Mouse (Mus musculus): ENCODE measurements around the gene Dnajc4. TPM values are rescaled to one million over a fixed set of nuclear protein-coding genes. Genes with fewer than 3 reads are reported as not detected.

Dnajc4 gene
- polyA plus RNA-seq, 1 experiment from 2014 or later = 22.9 TPM

GRCm38 (mm10) chr19:6954046-6954445, 38.3 kb downstream of the Dnajc4 start:
- no peaks in the 10 kb centered on the region for H3K9me3 ChIP-seq (replicated peaks; ENCODE audit: control insufficient read depth, low read length, poor library complexity, severe bottlenecking)
- no peak overlapping the region for H3K27ac ChIP-seq (ENCODE audit: low read length)
- 53% methylated on average over 9 of the region's 9 CpGs for WGBS
- H3K27me3 ChIP-seq (ENCODE audit: control insufficient read depth, insufficient read depth, low read depth, low read length) = no peaks in the 10 kb centered on the region
- no peaks in the 10 kb centered on the region for H3K36me3 ChIP-seq (ENCODE audit: control insufficient read depth, insufficient read depth, low read length)
- peaks cover 17% of the 10 kb centered on the region for H3K4me1 ChIP-seq (ENCODE audit: control insufficient read depth, insufficient read depth, low read length)
- no peak overlapping the region for H3K9ac ChIP-seq (ENCODE audit: low read depth, low read length)
- no peak for ATAC-seq
- H3K4me3 ChIP-seq (ENCODE audit: low read depth, low read length) = no peak overlapping the region
- no peak overlapping the region for H3K4me2 ChIP-seq (ENCODE audit: low read length)

- no peaks in the 10 kb centered on the region for H3K36me3 ChIP-seq (ENCODE audit: control insufficient read depth, insufficient read depth, low read length)
- 19% methylated on average over 3 of the region's 3 CpGs for WGBS
- no peaks in the 10 kb centered on the region for H3K27me3 ChIP-seq (ENCODE audit: control insufficient read depth, insufficient read depth, low read depth, low read length)
- H3K4me3 ChIP-seq (ENCODE audit: low read depth, low read length) = peak overlapping the region; percentile 61
- peak overlapping the region; percentile 70 for H3K9ac ChIP-seq (ENCODE audit: low read depth, low read length)
- peak overlapping the region; percentile 93 for H3K27ac ChIP-seq (ENCODE audit: low read length)
- peak overlapping the region; percentile 82 for H3K4me2 ChIP-seq (ENCODE audit: low read length)
- H3K4me1 ChIP-seq (ENCODE audit: control insufficient read depth, insufficient read depth, low read length) = peaks cover 17% of the 10 kb centered on the region
- no peaks in the 10 kb centered on the region for H3K9me3 ChIP-seq (replicated peaks; ENCODE audit: control insufficient read depth, low read length, poor library complexity, severe bottlenecking)
- no peak for ATAC-seq
These were observed 39.7 kb downstream of the Dnajc4 start for GRCm38 (mm10) chr19:6952712-6953037.

- Histone ChIP-seq H3K27me3 (ENCODE audit: control insufficient read depth, insufficient read depth, low read depth, low read length) (no peaks in the 10 kb centered on the region), H3K4me1 (ENCODE audit: control insufficient read depth, insufficient read depth, low read length) (peaks cover 17% of the 10 kb centered on the region), H3K9me3 (replicated peaks; ENCODE audit: control insufficient read depth, low read length, poor library complexity, severe bottlenecking) (no peaks in the 10 kb centered on the region), H3K36me3 (ENCODE audit: control insufficient read depth, insufficient read depth, low read length) (no peaks in the 10 kb centered on the region), H3K4me3 (ENCODE audit: low read depth, low read length) (peak overlapping the region; percentile 61), H3K9ac (ENCODE audit: low read depth, low read length) (peak overlapping the region; percentile 70), H3K4me2 (ENCODE audit: low read length) (peak overlapping the region; percentile 82), H3K27ac (ENCODE audit: low read length) (peak overlapping the region; percentile 93)
- 3% methylated on average over 31 of the region's 31 CpGs for WGBS
- ATAC-seq = peak; percentile 33
These were observed 40.2 kb downstream of the Dnajc4 start for GRCm38 (mm10) chr19:6951994-6952711.

- H3K4me1 ChIP-seq (ENCODE audit: control insufficient read depth, insufficient read depth, low read length) = peaks cover 17% of the 10 kb centered on the region
- H3K4me3 ChIP-seq (ENCODE audit: low read depth, low read length) = peak overlapping the region; percentile 61
- ATAC-seq = peak; percentile 84
- H3K9ac ChIP-seq (ENCODE audit: low read depth, low read length) = peak overlapping the region; percentile 70
- WGBS = under 1% methylated on average over 35 of the region's 35 CpGs
- H3K27ac ChIP-seq (ENCODE audit: low read length) = peak overlapping the region; percentile 93
- no peaks in the 10 kb centered on the region for H3K27me3 ChIP-seq (ENCODE audit: control insufficient read depth, insufficient read depth, low read depth, low read length)
- H3K36me3 ChIP-seq (ENCODE audit: control insufficient read depth, insufficient read depth, low read length) = no peaks in the 10 kb centered on the region
- peak overlapping the region; percentile 82 for H3K4me2 ChIP-seq (ENCODE audit: low read length)
- H3K9me3 ChIP-seq (replicated peaks; ENCODE audit: control insufficient read depth, low read length, poor library complexity, severe bottlenecking) = no peaks in the 10 kb centered on the region
These were observed 40.9 kb downstream of the Dnajc4 start for GRCm38 (mm10) chr19:6951381-6951968.

- H3K36me3 ChIP-seq (ENCODE audit: control insufficient read depth, insufficient read depth, low read length) = no peaks in the 10 kb centered on the region
- peak overlapping the region; percentile 82 for H3K4me2 ChIP-seq (ENCODE audit: low read length)
- peak overlapping the region; percentile 61 for H3K4me3 ChIP-seq (ENCODE audit: low read depth, low read length)
- peak overlapping the region; percentile 93 for H3K27ac ChIP-seq (ENCODE audit: low read length)
- H3K4me1 ChIP-seq (ENCODE audit: control insufficient read depth, insufficient read depth, low read length) = peaks cover 17% of the 10 kb centered on the region
- ATAC-seq = peak; percentile 69
- no peaks in the 10 kb centered on the region for H3K9me3 ChIP-seq (replicated peaks; ENCODE audit: control insufficient read depth, low read length, poor library complexity, severe bottlenecking)
- peak overlapping the region; percentile 70 for H3K9ac ChIP-seq (ENCODE audit: low read depth, low read length)
- no peaks in the 10 kb centered on the region for H3K27me3 ChIP-seq (ENCODE audit: control insufficient read depth, insufficient read depth, low read depth, low read length)
- under 1% methylated on average over 28 of the region's 28 CpGs for WGBS
These were observed 41.7 kb downstream of the Dnajc4 start for GRCm38 (mm10) chr19:6950613-6951153.

GRCm38 (mm10) chr19:6949951-6950350, 42.4 kb downstream of the Dnajc4 start:
- H3K4me1 ChIP-seq (ENCODE audit: control insufficient read depth, insufficient read depth, low read length) = peaks cover 17% of the 10 kb centered on the region
- ATAC-seq = no peak
- H3K4me3 ChIP-seq (ENCODE audit: low read depth, low read length) = peak overlapping the region; percentile 61
- H3K27me3 ChIP-seq (ENCODE audit: control insufficient read depth, insufficient read depth, low read depth, low read length) = no peaks in the 10 kb centered on the region
- H3K4me2 ChIP-seq (ENCODE audit: low read length) = peak overlapping the region; percentile 82
- no peaks in the 10 kb centered on the region for H3K9me3 ChIP-seq (replicated peaks; ENCODE audit: control insufficient read depth, low read length, poor library complexity, severe bottlenecking)
- H3K36me3 ChIP-seq (ENCODE audit: control insufficient read depth, insufficient read depth, low read length) = no peaks in the 10 kb centered on the region
- H3K27ac ChIP-seq (ENCODE audit: low read length) = peak overlapping the region; percentile 93
- WGBS = 41% methylated on average over 5 of the region's 5 CpGs
- H3K9ac ChIP-seq (ENCODE audit: low read depth, low read length) = peak overlapping the region; percentile 70

- H3K4me1 ChIP-seq (ENCODE audit: control insufficient read depth, insufficient read depth, low read length) = peaks cover 17% of the 10 kb centered on the region
- no peaks in the 10 kb centered on the region for H3K27me3 ChIP-seq (ENCODE audit: control insufficient read depth, insufficient read depth, low read depth, low read length)
- no peaks in the 10 kb centered on the region for H3K9me3 ChIP-seq (replicated peaks; ENCODE audit: control insufficient read depth, low read length, poor library complexity, severe bottlenecking)
- H3K4me2 ChIP-seq (ENCODE audit: low read length) = no peak overlapping the region
- ATAC-seq = no peak
- H3K4me3 ChIP-seq (ENCODE audit: low read depth, low read length) = no peak overlapping the region
- H3K36me3 ChIP-seq (ENCODE audit: control insufficient read depth, insufficient read depth, low read length) = no peaks in the 10 kb centered on the region
- 85% methylated on average over 5 of the region's 5 CpGs for WGBS
- no peak overlapping the region; the same call in 1 of the 2 replicates for H3K9ac ChIP-seq (ENCODE audit: low read depth, low read length)
- no peak overlapping the region for H3K27ac ChIP-seq (ENCODE audit: low read length)
These were observed 42.8 kb downstream of the Dnajc4 start for GRCm38 (mm10) chr19:6949532-6949931.

- no peak overlapping the region for H3K27ac ChIP-seq (ENCODE audit: low read length)
- no peak overlapping the region for H3K4me3 ChIP-seq (ENCODE audit: low read depth, low read length)
- H3K4me2 ChIP-seq (ENCODE audit: low read length) = no peak overlapping the region
- H3K27me3 ChIP-seq (ENCODE audit: control insufficient read depth, insufficient read depth, low read depth, low read length) = no peaks in the 10 kb centered on the region
- H3K36me3 ChIP-seq (ENCODE audit: control insufficient read depth, insufficient read depth, low read length) = no peaks in the 10 kb centered on the region
- ATAC-seq = no peak
- no peaks in the 10 kb centered on the region for H3K9me3 ChIP-seq (replicated peaks; ENCODE audit: control insufficient read depth, low read length, poor library complexity, severe bottlenecking)
- peaks cover 17% of the 10 kb centered on the region for H3K4me1 ChIP-seq (ENCODE audit: control insufficient read depth, insufficient read depth, low read length)
- no peak overlapping the region for H3K9ac ChIP-seq (ENCODE audit: low read depth, low read length)
- WGBS = 94% methylated on average over 4 of the region's 4 CpGs
These were observed 44.2 kb downstream of the Dnajc4 start for GRCm38 (mm10) chr19:6948186-6948585.

- no peaks in the 10 kb centered on the region for H3K27me3 ChIP-seq (ENCODE audit: control insufficient read depth, insufficient read depth, low read depth, low read length)
- no peak overlapping the region for H3K27ac ChIP-seq (ENCODE audit: low read length)
- ATAC-seq = no peak
- H3K36me3 ChIP-seq (ENCODE audit: control insufficient read depth, insufficient read depth, low read length) = no peaks in the 10 kb centered on the region
- 55% methylated on average over 4 of the region's 4 CpGs for WGBS
- no peak overlapping the region for H3K9ac ChIP-seq (ENCODE audit: low read depth, low read length)
- peaks cover 18% of the 10 kb centered on the region for H3K4me1 ChIP-seq (ENCODE audit: control insufficient read depth, insufficient read depth, low read length)
- H3K4me2 ChIP-seq (ENCODE audit: low read length) = no peak overlapping the region
- H3K4me3 ChIP-seq (ENCODE audit: low read depth, low read length) = no peak overlapping the region
- H3K9me3 ChIP-seq (replicated peaks; ENCODE audit: control insufficient read depth, low read length, poor library complexity, severe bottlenecking) = no peaks in the 10 kb centered on the region
These were observed 44.6 kb downstream of the Dnajc4 start for GRCm38 (mm10) chr19:6947742-6948141.

All from midbrain, embryonic 16.5 days (tissue).